Mouse (Mus musculus) MEL (cell line): Measurements from ENCODE around the gene Eef2k. TPM values are rescaled to one million over a fixed set of nuclear protein-coding genes. Genes with fewer than 3 reads are reported as not detected.

Source experiments
- DNase-seq: peaks from one replicate; pipeline ENCODE4 v3.0.0; 2011; ENCODE audit warnings: low read depth, low spot score
- H3K27ac ChIP-seq: 2 replicates; pipeline ENCODE4 v1.5.1; 2012; ENCODE audit warnings: low read depth, mild to moderate bottlenecking, control low read depth, low read length, moderate library complexity; ENCODE audit not compliant: control insufficient read depth
- H3K27me3 ChIP-seq, 2 experiments: fragments of 150-350 bp in 1 of 2; sonication (generic) in 1 of 2; 2 replicates each; pipeline ENCODE4 v1.6.1; 2012; ENCODE audit warnings: low read length in 2 of 2, mild to moderate bottlenecking in 2 of 2, improper control_type of control experiment in 1 of 2, moderate library complexity in 1 of 2; ENCODE audit not compliant: insufficient read depth in 2 of 2, control insufficient read depth in 1 of 2
- H3K36me3 ChIP-seq, 2 experiments: 2 replicates each; pipeline ENCODE4 v1.6.1; 2012 to 2014; ENCODE audit warnings: low read length in 2 of 2, improper control_type of control experiment in 1 of 2, inconsistent platforms in 1 of 2, mild to moderate bottlenecking in 1 of 2; ENCODE audit not compliant: insufficient read depth in 2 of 2, control insufficient read depth in 1 of 2
- H3K4me1 ChIP-seq, 2 experiments: fragments of 150-350 bp in 1 of 2; sonication (generic) in 1 of 2; 2 replicates each; pipeline ENCODE4 v1.6.1; 2012; ENCODE audit warnings: low read length in 2 of 2, improper control_type of control experiment in 1 of 2, mild to moderate bottlenecking in 1 of 2; ENCODE audit not compliant: insufficient read depth in 2 of 2, control insufficient read depth in 1 of 2
- H3K4me3 ChIP-seq, 2 experiments: fragments of 150-350 bp in 1 of 2; sonication (generic) in 1 of 2; 2 replicates each; pipeline ENCODE4 v1.5.1; 2012; ENCODE audit warnings: low read depth in 2 of 2, low read length in 2 of 2, mild to moderate bottlenecking in 2 of 2, moderate library complexity in 2 of 2, control low read depth in 1 of 2, improper control_type of control experiment in 1 of 2; ENCODE audit not compliant: control insufficient read depth in 1 of 2, insufficient read depth in 1 of 2
- H3K79me2 ChIP-seq: 2 replicates; pipeline ENCODE4 v1.6.1; 2012; ENCODE audit warnings: mild to moderate bottlenecking, low read length, moderate library complexity; ENCODE audit not compliant: control insufficient read depth, poor library complexity, insufficient read depth
- H3K9ac ChIP-seq: 2 replicates; pipeline ENCODE4 v1.6.1; 2012; ENCODE audit warnings: low read depth, mild to moderate bottlenecking, control low read depth, low read length, moderate library complexity; ENCODE audit not compliant: control insufficient read depth, poor library complexity, severe bottlenecking
- H3K9me3 ChIP-seq: fragments of 150-350 bp; sonication (generic); replicated peaks from 2 replicates; pipeline ENCODE4 v1.6.1; 2012; ENCODE audit warnings: mild to moderate bottlenecking, low read length, improper control_type of control experiment, moderate library complexity; ENCODE audit not compliant: insufficient read depth
- BHLHE40 ChIP-seq: IDR thresholded peaks from 2 replicates; pipeline ENCODE4 v1.6.1; 2012; ENCODE audit warnings: low read depth, mild to moderate bottlenecking, inconsistent platforms, low read length, improper control_type of control experiment, borderline replicate concordance
- CHD1 ChIP-seq: IDR thresholded peaks from 2 replicates; pipeline ENCODE4 v1.6.1; 2012; ENCODE audit warnings: low read depth, mild to moderate bottlenecking, inconsistent platforms, low read length, improper control_type of control experiment
- CHD2 ChIP-seq: IDR thresholded peaks from 2 replicates; pipeline ENCODE4 v1.6.1; 2011; ENCODE audit warnings: low read length, improper control_type of control experiment
- CTCF ChIP-seq, 3 experiments: IDR thresholded peaks in 2 of 3; conservative IDR thresholded peaks in 1 of 3; 2 replicates each; pipeline ENCODE4 v1.5.1; 2011 to 2012; ENCODE audit warnings: low read length in 3 of 3, low read depth in 2 of 3, mild to moderate bottlenecking in 2 of 3, improper control_type of control experiment in 1 of 3, inconsistent platforms in 1 of 3, mixed read lengths in 1 of 3, moderate library complexity in 1 of 3; ENCODE audit not compliant: control insufficient read depth in 1 of 3, insufficient read depth in 1 of 3, poor library complexity in 1 of 3, severe bottlenecking in 1 of 3
- ELF1 ChIP-seq: IDR thresholded peaks from 2 replicates; pipeline ENCODE4 v1.6.1; 2014; ENCODE audit warnings: low read depth, mild to moderate bottlenecking, inconsistent platforms, low read length, improper control_type of control experiment, moderate library complexity
- ETS1 ChIP-seq: IDR thresholded peaks from 2 replicates; pipeline ENCODE4 v1.6.1; 2012; ENCODE audit warnings: low read depth, mild to moderate bottlenecking, inconsistent platforms, low read length, improper control_type of control experiment, moderate library complexity
- GABPA ChIP-seq: IDR thresholded peaks from 2 replicates; pipeline ENCODE4 v1.6.1; 2012; ENCODE audit warnings: low read depth, mild to moderate bottlenecking, inconsistent platforms, low read length, improper control_type of control experiment, moderate library complexity
- GATA1 ChIP-seq: IDR thresholded peaks from 2 replicates; pipeline ENCODE4 v1.6.1; 2011; ENCODE audit warnings: low read depth, low read length, improper control_type of control experiment
- HCFC1 ChIP-seq: IDR thresholded peaks from 2 replicates; pipeline ENCODE4 v1.6.1; 2012; ENCODE audit warnings: low read depth, mild to moderate bottlenecking, inconsistent platforms, low read length, improper control_type of control experiment, moderate library complexity
- MAZ ChIP-seq: IDR thresholded peaks from 2 replicates; pipeline ENCODE4 v1.6.1; 2012; ENCODE audit warnings: low read depth, mild to moderate bottlenecking, inconsistent platforms, low read length, improper control_type of control experiment
- MXI1 ChIP-seq: IDR thresholded peaks from 2 replicates; pipeline ENCODE4 v1.6.1; 2011; ENCODE audit warnings: mild to moderate bottlenecking, low read depth, low read length, improper control_type of control experiment
- MYB ChIP-seq: IDR thresholded peaks from 2 replicates; pipeline ENCODE4 v1.6.1; 2011; ENCODE audit warnings: mild to moderate bottlenecking, low read depth, low read length, improper control_type of control experiment
- MYC ChIP-seq: IDR thresholded peaks from 2 replicates; pipeline ENCODE4 v1.6.1; 2011; ENCODE audit warnings: low read depth, mild to moderate bottlenecking, low read length, improper control_type of control experiment, moderate library complexity
- NELFE ChIP-seq: IDR thresholded peaks from 2 replicates; pipeline ENCODE4 v1.6.1; 2011; ENCODE audit warnings: low read depth, low read length, improper control_type of control experiment
- POLR2A ChIP-seq, 2 experiments: IDR thresholded peaks; 2 replicates each; pipeline ENCODE4 v1.6.1; 2011 to 2012; ENCODE audit warnings: low read length in 2 of 2, mild to moderate bottlenecking in 2 of 2, control low read depth in 1 of 2, improper control_type of control experiment in 1 of 2, low read depth in 1 of 2, moderate library complexity in 1 of 2; ENCODE audit not compliant: control insufficient read depth in 1 of 2, insufficient read depth in 1 of 2, poor library complexity in 1 of 2
- SMC3 ChIP-seq: IDR thresholded peaks from 2 replicates; pipeline ENCODE4 v1.6.1; 2011; ENCODE audit warnings: low read depth, low read length, improper control_type of control experiment
- TBP ChIP-seq: IDR thresholded peaks from 2 replicates; pipeline ENCODE4 v1.8.0; 2011; ENCODE audit warnings: low read depth, low read length, improper control_type of control experiment
- USF1 ChIP-seq: IDR thresholded peaks from 2 replicates; pipeline ENCODE4 v1.6.1; 2014; ENCODE audit warnings: low read depth, mild to moderate bottlenecking, inconsistent platforms, low read length, improper control_type of control experiment, moderate library complexity
- USF2 ChIP-seq, 2 experiments: IDR thresholded peaks; 2 replicates each; pipeline ENCODE4 v1.6.1; 2011 to 2012; ENCODE audit warnings: improper control_type of control experiment in 2 of 2, low read length in 2 of 2, borderline replicate concordance in 1 of 2, inconsistent platforms in 1 of 2, low read depth in 1 of 2, mild to moderate bottlenecking in 1 of 2; ENCODE audit not compliant: insufficient read depth in 1 of 2
- polyA plus RNA-seq, 2 experiments: library from polyadenylated mRNA; stranded (reverse) in 1 of 2; unstranded in 1 of 2; fragments of >175 nt in 1 of 2; fragments of >200 nt in 1 of 2; gene quantifications; 2 replicates each; pipeline versions ENCODE4 v1.2.1 to v1.2.4; 2012; ENCODE audit warnings: low replicate concordance in 2 of 2, low read depth in 1 of 2; ENCODE audit not compliant: insufficient read length in 2 of 2, insufficient read depth in 1 of 2, missing spikeins in 1 of 2
- total RNA-seq: library from RNA; depleted of rRNA; stranded (reverse); fragments of 300-350 nt; gene quantifications from 2 replicates; pipeline ENCODE4 v1.2.3, GENCODE M21; 2012

Gene Eef2k
- total and polyA plus RNA-seq, 3 experiments = 56.2 to 69.2 TPM; not detected in 1

DNA sequence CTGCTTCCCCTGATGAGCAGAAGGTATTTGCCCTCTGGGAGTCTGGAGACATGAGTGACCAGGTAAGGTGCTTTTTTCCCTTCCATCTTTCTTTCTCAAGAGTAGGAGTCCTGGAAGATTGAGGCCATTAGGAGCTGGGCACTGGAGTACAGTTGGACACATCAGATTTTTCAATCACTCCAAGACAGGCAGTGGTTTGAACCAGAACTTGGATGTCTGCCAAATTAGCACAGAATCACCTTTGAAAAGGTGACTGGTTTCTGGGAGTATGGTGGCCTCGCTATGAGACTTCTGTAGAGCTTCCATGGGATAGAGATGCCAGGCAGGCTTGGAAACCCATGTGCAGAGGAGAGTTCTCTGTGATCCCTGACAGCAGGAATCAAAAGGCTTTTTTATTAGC is 99.9 kb downstream of the Eef2k start:
- H3K4me3 ChIP-seq = no peak overlapping the region
- no peaks in the 10 kb centered on the region for H3K27me3 ChIP-seq
- DNase-seq = no peak
- H3K79me2 ChIP-seq = no peaks in the 10 kb centered on the region
- peaks cover 0 to 16% of the 10 kb centered on the region in 2 experiments; a peak in 2 of 4 replicates for H3K36me3 ChIP-seq
- H3K9me3 ChIP-seq = no peaks in the 10 kb centered on the region
- H3K27ac ChIP-seq = no peak overlapping the region
- no peak overlapping the region for H3K9ac ChIP-seq
- no peak for TF ChIP-seq SMC3
- TF ChIP-seq ELF1 = no peak
- TF ChIP-seq TBP = no peak
- TF ChIP-seq USF2 (IDR thresholded peaks at IDR 0.05; ENCODE audit: borderline replicate concordance in 1 of 2, insufficient read depth in 1 of 2, low read depth in 1 of 2, low read length in 2 of 2) = no peak
- TF ChIP-seq, all 39 proteins: peak for 0
- H3K4me1 ChIP-seq = no peaks in the 10 kb centered on the region

DNA sequence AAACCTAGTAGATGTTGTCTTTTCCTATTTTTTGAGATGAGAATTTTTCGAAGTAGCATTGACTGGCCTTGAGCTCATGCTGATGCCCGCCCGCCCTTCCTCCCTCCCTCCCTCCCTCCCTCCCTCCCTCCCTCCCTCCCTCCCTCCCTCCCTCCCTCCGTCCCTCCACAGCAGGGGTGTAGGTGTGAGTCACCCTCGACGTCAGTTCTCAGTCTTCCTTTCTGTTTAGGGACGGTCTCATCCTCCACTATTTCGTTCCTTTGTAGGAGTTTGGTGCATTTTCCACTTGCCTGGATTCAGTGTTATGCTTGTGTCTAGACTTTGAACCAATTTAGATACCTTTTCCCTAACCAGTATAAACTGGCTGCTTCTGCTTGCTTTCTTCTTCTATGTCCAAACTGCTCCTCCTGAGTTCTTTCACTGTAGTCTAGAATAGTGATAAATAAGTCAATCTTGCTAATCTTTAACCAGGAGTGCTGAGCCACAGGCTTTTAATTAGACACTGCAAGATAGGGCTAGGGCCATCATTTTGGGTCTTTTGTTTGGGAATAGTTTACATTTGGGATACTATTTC is 101.4 kb downstream of the Eef2k start:
- TF ChIP-seq MAZ (no peak), CHD2 (no peak), MXI1 (no peak), SMC3 (no peak), USF1 (no peak), CHD1 (no peak), BHLHE40 (no peak), GABPA (no peak), USF2 (IDR thresholded peaks at IDR 0.05; ENCODE audit: borderline replicate concordance in 1 of 2, insufficient read depth in 1 of 2, low read depth in 1 of 2, low read length in 2 of 2) (no peak), POLR2A (IDR thresholded peaks at IDR 0.05; ENCODE audit: control insufficient read depth in 1 of 2, insufficient read depth in 1 of 2, low read depth in 1 of 2, low read length in 2 of 2, poor library complexity in 1 of 2) (no peak), GATA1 (no peak), CTCF (IDR thresholded peaks at IDR 0.05 in 2 of 3, conservative IDR thresholded peaks at IDR 0.05 in 1 of 3; ENCODE audit: control insufficient read depth in 1 of 3, insufficient read depth in 1 of 3, low read depth in 2 of 3, low read length in 3 of 3, poor library complexity in 1 of 3, severe bottlenecking in 1 of 3) (no peak), ETS1 (no peak), NELFE (no peak), HCFC1 (no peak), MYC (no peak), MYB (no peak)
- TF ChIP-seq, all 39 proteins: peak for 0
- no peaks in the 10 kb centered on the region for H3K27me3 ChIP-seq
- H3K4me1 ChIP-seq = no peaks in the 10 kb centered on the region
- H3K27ac ChIP-seq = no peak overlapping the region
- H3K36me3 ChIP-seq = peaks cover 0 to 13% of the 10 kb centered on the region in 2 experiments; a peak in 2 of 4 replicates
- no peak overlapping the region for H3K9ac ChIP-seq
- no peak for DNase-seq
- no peaks in the 10 kb centered on the region for H3K9me3 ChIP-seq
- H3K79me2 ChIP-seq = no peaks in the 10 kb centered on the region
- H3K4me3 ChIP-seq = no peak overlapping the region
